Mouse (Mus musculus): ENCODE results near the gene Ncoa4.
"Not testable (repeated sequence)": the region's sequence is repeated elsewhere in the genome, so short reads cannot be mapped to it uniquely, and the experiment has no call there.

Ncoa4 gene

DNA sequence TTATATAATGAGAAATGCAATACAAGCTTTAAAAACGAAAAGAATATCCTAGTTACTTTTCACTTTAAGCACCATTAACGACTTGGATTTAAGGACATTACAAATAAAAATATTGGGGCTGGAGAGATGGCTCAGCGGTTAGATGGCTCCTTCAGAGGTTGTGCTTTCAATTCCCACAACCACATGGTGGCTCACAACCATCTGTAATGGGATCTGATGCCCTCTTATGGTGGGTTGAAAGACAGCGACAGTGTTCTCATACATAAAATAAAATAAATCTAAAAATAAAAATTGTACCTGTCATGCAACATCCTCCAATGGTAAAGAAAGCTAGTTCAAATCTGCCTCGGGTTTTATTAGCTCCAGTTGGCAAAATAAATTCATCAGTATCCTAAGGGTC lies 33.9 kb downstream of the Ncoa4 start:
- DNase-seq (ENCODE audit: low read depth, low spot score) = not testable (repeated sequence)

DNA sequence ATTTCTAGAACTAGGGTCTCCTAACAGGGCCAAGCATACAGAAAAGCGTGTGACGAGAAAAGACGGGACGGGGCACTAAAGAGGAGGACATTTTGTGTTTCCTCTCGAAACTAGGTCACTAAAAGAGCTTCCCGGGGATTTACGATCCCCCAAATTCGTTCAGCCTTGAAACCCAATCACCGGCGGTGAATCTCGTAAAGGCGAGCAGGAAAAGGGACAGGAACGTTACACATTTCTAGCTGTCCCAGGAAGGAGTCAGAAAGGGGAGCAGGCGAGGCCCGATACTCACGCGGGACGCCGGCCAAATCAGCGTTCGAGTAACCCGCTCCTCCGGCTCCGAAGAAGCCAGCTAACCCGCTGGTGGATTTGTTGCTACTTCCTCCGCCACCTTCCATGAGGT lies 41.7 kb downstream of the Ncoa4 start:
- DNase-seq (ENCODE audit: low read depth, low spot score) = peak; percentile 19

DNA sequence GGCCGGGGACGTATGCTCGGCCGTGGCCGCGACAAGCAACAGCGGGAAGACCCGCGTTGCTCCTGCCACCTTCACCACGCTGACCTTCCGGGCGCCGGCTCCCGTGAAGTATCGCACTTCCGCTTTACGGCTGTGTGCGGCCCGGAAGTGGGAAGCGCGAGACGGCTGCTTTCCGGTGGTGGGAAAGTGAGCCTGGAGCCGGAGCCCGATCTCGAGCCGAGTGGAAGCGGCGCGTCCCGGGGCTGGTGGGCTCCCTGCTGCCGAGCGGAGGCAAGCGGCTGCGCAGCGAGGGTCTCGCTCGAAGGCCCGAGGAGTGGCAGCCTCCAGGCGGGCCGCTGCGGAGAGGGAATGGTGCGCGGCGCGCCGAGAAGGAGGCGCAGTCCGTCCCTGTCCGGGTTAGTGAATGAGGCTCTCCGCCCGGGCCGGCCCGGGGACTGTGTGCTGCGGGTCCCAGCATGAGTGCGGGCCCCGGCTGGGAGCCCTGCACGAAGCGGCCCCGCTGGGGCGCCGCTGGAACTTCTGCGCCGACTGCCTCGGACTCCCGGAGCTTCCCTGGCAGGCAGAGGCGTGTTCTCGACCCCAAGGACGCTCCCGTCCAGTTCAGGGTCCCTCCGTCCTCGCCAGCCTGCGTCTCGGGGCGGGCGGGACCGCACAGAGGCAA lies 42.3 kb downstream of the Ncoa4 start, which contains the start of the genes Timm23 and Parg:
Gene Timm23, minus strand, starts transcription at position 108 of the 661 bp plus-strand sequence.
Gene Parg, plus strand, starts transcription at position 159 of the 661 bp plus-strand sequence.
- peak; percentile 67 for DNase-seq (ENCODE audit: low read depth, low spot score)

DNA sequence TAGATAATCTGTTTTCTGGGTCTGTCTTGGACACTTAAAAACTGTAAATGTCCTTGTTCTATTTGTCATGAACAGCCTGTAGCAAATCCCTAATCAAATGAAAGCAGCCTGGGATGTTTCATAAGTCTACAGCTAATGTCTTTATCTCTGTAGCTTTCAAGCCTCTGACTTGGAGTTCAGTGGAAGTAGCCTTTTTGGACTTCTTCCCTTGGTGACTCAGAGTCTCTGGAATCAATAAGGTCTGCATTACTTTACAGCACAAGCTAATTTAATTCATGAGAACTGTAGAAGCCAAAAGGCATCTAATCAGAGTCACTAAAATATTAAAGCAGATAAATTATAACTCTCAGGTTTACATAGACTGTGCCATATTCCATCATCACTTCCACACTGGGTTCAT lies 66.9 kb downstream of the Ncoa4 start:
- DNase-seq (ENCODE audit: low read depth, low spot score) = no peak

DNA sequence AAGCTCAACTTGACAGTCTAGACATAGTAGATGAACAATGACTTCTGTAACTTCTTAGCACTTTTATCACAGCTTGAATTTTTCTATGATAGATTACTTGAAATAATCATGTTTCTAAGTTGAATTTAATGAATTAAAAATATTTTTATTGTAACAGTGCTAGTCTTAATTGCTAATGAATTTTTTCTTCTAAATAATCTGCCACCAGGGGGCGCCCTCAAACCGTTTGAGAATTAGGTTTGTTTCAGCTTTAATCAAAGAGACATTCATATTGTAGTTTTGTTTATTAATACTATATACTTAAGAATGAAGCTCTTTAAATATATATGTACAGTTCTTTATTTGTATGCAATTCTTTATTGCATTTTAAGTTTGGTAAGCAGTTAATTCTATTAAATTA lies 69.3 kb downstream of the Ncoa4 start:
- DNase-seq (ENCODE audit: low read depth, low spot score) = peak; percentile 58
